Mouse (Mus musculus): ENCODE data around the gene Gm13030. TPM values are rescaled to one million over a fixed set of nuclear protein-coding genes. Genes with fewer than 3 reads are reported as not detected.

Gm13030 gene
- polyA plus RNA-seq, 1 experiment from 2014 or later, result not detected

GRCm38 (mm10) chr4:138852961-138853360, 20.8 kb downstream of the Gm13030 start:
- Histone ChIP-seq H3K4me1 (ENCODE audit: control insufficient read depth, insufficient read depth, low read length) (no peaks in the 10 kb centered on the region), H3K36me3 (replicated peaks; ENCODE audit: control insufficient read depth, insufficient read depth, low read depth, low read length) (no peaks in the 10 kb centered on the region), H3K27ac (replicated peaks; ENCODE audit: low read depth, low read length) (no peak overlapping the region), H3K27me3 (ENCODE audit: control insufficient read depth, insufficient read depth, low read length) (no peaks in the 10 kb centered on the region), H3K9me3 (replicated peaks; ENCODE audit: control insufficient read depth, low read length) (no peaks in the 10 kb centered on the region), H3K9ac (replicated peaks; ENCODE audit: low read length) (no peak overlapping the region), H3K4me3 (ENCODE audit: low read depth, low read length) (no peak overlapping the region), H3K4me2 (ENCODE audit: low read depth, low read length) (no peak overlapping the region)
- DNase-seq (ENCODE audit: low spot score) (no peak), ATAC-seq (replicated peaks; ENCODE audit: insufficient number of reproducible peaks, low FRiP score, low TSS enrichment, low read depth) (no peak)
- 63% methylated on average over 6 of the region's 6 CpGs for WGBS

- 7% methylated on average over 4 of the region's 4 CpGs for WGBS
- Histone ChIP-seq H3K9ac (replicated peaks; ENCODE audit: low read length) (no peak overlapping the region), H3K36me3 (replicated peaks; ENCODE audit: control insufficient read depth, insufficient read depth, low read depth, low read length) (no peaks in the 10 kb centered on the region), H3K27ac (replicated peaks; ENCODE audit: low read depth, low read length) (no peak overlapping the region), H3K4me1 (ENCODE audit: control insufficient read depth, insufficient read depth, low read length) (no peaks in the 10 kb centered on the region), H3K27me3 (ENCODE audit: control insufficient read depth, insufficient read depth, low read length) (no peaks in the 10 kb centered on the region), H3K4me2 (ENCODE audit: low read depth, low read length) (no peak overlapping the region), H3K9me3 (replicated peaks; ENCODE audit: control insufficient read depth, low read length) (no peaks in the 10 kb centered on the region), H3K4me3 (ENCODE audit: low read depth, low read length) (no peak overlapping the region)
- ATAC-seq (replicated peaks; ENCODE audit: insufficient number of reproducible peaks, low FRiP score, low TSS enrichment, low read depth), result no peak
- peak; percentile 78 for DNase-seq (ENCODE audit: low spot score)
Measured at GRCm38 (mm10) chr4:138851463-138851862, 22.3 kb downstream of the Gm13030 start.

- H3K4me2 ChIP-seq (ENCODE audit: low read depth, low read length), result no peak overlapping the region
- H3K27me3 ChIP-seq (ENCODE audit: control insufficient read depth, insufficient read depth, low read length), result no peaks in the 10 kb centered on the region
- H3K9ac ChIP-seq (replicated peaks; ENCODE audit: low read length), result no peak overlapping the region
- no peak overlapping the region for H3K27ac ChIP-seq (replicated peaks; ENCODE audit: low read depth, low read length)
- WGBS, result 84% methylated on average over 7 of the region's 7 CpGs
- H3K9me3 ChIP-seq (replicated peaks; ENCODE audit: control insufficient read depth, low read length), result no peaks in the 10 kb centered on the region
- H3K4me3 ChIP-seq (ENCODE audit: low read depth, low read length), result no peak overlapping the region
- no peaks in the 10 kb centered on the region for H3K36me3 ChIP-seq (replicated peaks; ENCODE audit: control insufficient read depth, insufficient read depth, low read depth, low read length)
- no peaks in the 10 kb centered on the region for H3K4me1 ChIP-seq (ENCODE audit: control insufficient read depth, insufficient read depth, low read length)
- DNase-seq (ENCODE audit: low spot score), result no peak
- ATAC-seq (replicated peaks; ENCODE audit: insufficient number of reproducible peaks, low FRiP score, low TSS enrichment, low read depth), result no peak
Measured at GRCm38 (mm10) chr4:138841386-138841785, 32.4 kb downstream of the Gm13030 start.

- Histone ChIP-seq H3K36me3 (replicated peaks; ENCODE audit: control insufficient read depth, insufficient read depth, low read depth, low read length) (no peaks in the 10 kb centered on the region), H3K4me2 (ENCODE audit: low read depth, low read length) (no peak overlapping the region), H3K4me3 (ENCODE audit: low read depth, low read length) (no peak overlapping the region), H3K9me3 (replicated peaks; ENCODE audit: control insufficient read depth, low read length) (no peaks in the 10 kb centered on the region), H3K27me3 (ENCODE audit: control insufficient read depth, insufficient read depth, low read length) (no peaks in the 10 kb centered on the region), H3K27ac (replicated peaks; ENCODE audit: low read depth, low read length) (no peak overlapping the region), H3K4me1 (ENCODE audit: control insufficient read depth, insufficient read depth, low read length) (no peaks in the 10 kb centered on the region), H3K9ac (replicated peaks; ENCODE audit: low read length) (no peak overlapping the region)
- 85% methylated on average over 8 of the region's 8 CpGs for WGBS
- ATAC-seq (replicated peaks; ENCODE audit: insufficient number of reproducible peaks, low FRiP score, low TSS enrichment, low read depth) (no peak), DNase-seq (ENCODE audit: low spot score) (no peak)
Measured at GRCm38 (mm10) chr4:138840726-138841125, 33.0 kb downstream of the Gm13030 start.

GRCm38 (mm10) chr4:138839806-138840205, 34.0 kb downstream of the Gm13030 start:
- Histone ChIP-seq H3K36me3 (replicated peaks; ENCODE audit: control insufficient read depth, insufficient read depth, low read depth, low read length) (no peaks in the 10 kb centered on the region), H3K9ac (replicated peaks; ENCODE audit: low read length) (no peak overlapping the region), H3K27ac (replicated peaks; ENCODE audit: low read depth, low read length) (no peak overlapping the region), H3K4me1 (ENCODE audit: control insufficient read depth, insufficient read depth, low read length) (no peaks in the 10 kb centered on the region), H3K9me3 (replicated peaks; ENCODE audit: control insufficient read depth, low read length) (no peaks in the 10 kb centered on the region), H3K4me3 (ENCODE audit: low read depth, low read length) (no peak overlapping the region), H3K27me3 (ENCODE audit: control insufficient read depth, insufficient read depth, low read length) (no peaks in the 10 kb centered on the region), H3K4me2 (ENCODE audit: low read depth, low read length) (no peak overlapping the region)
- DNase-seq (ENCODE audit: low spot score) (no peak), ATAC-seq (replicated peaks; ENCODE audit: insufficient number of reproducible peaks, low FRiP score, low TSS enrichment, low read depth) (no peak)
- WGBS, result 86% methylated on average over 6 of the region's 6 CpGs

GRCm38 (mm10) chr4:138827147-138827546, 46.6 kb downstream of the Gm13030 start:
- Histone ChIP-seq H3K4me3 (ENCODE audit: low read depth, low read length) (no peak overlapping the region), H3K4me2 (ENCODE audit: low read depth, low read length) (no peak overlapping the region), H3K9me3 (replicated peaks; ENCODE audit: control insufficient read depth, low read length) (no peaks in the 10 kb centered on the region), H3K4me1 (ENCODE audit: control insufficient read depth, insufficient read depth, low read length) (no peaks in the 10 kb centered on the region), H3K27me3 (ENCODE audit: control insufficient read depth, insufficient read depth, low read length) (no peaks in the 10 kb centered on the region), H3K27ac (replicated peaks; ENCODE audit: low read depth, low read length) (no peak overlapping the region), H3K9ac (replicated peaks; ENCODE audit: low read length) (no peak overlapping the region), H3K36me3 (replicated peaks; ENCODE audit: control insufficient read depth, insufficient read depth, low read depth, low read length) (no peaks in the 10 kb centered on the region)
- 76% methylated on average over 11 of the region's 11 CpGs for WGBS
- no peak for DNase-seq (ENCODE audit: low spot score)
- ATAC-seq (replicated peaks; ENCODE audit: insufficient number of reproducible peaks, low FRiP score, low TSS enrichment, low read depth), result no peak

- Histone ChIP-seq H3K4me1 (ENCODE audit: control insufficient read depth, insufficient read depth, low read length) (no peaks in the 10 kb centered on the region), H3K27ac (replicated peaks; ENCODE audit: low read depth, low read length) (no peak overlapping the region), H3K27me3 (ENCODE audit: control insufficient read depth, insufficient read depth, low read length) (no peaks in the 10 kb centered on the region), H3K9ac (replicated peaks; ENCODE audit: low read length) (no peak overlapping the region), H3K9me3 (replicated peaks; ENCODE audit: control insufficient read depth, low read length) (no peaks in the 10 kb centered on the region), H3K36me3 (replicated peaks; ENCODE audit: control insufficient read depth, insufficient read depth, low read depth, low read length) (no peaks in the 10 kb centered on the region), H3K4me2 (ENCODE audit: low read depth, low read length) (no peak overlapping the region), H3K4me3 (ENCODE audit: low read depth, low read length) (no peak overlapping the region)
- DNase-seq (ENCODE audit: low spot score), result peak; percentile 12
- 64% methylated on average over 18 of the region's 18 CpGs for WGBS
- no peak for ATAC-seq (replicated peaks; ENCODE audit: insufficient number of reproducible peaks, low FRiP score, low TSS enrichment, low read depth)
Measured at GRCm38 (mm10) chr4:138825751-138826567, 47.8 kb downstream of the Gm13030 start.

- no peaks in the 10 kb centered on the region for H3K4me1 ChIP-seq (ENCODE audit: control insufficient read depth, insufficient read depth, low read length)
- WGBS, result 90% methylated on average over 2 of the region's 2 CpGs
- DNase-seq (ENCODE audit: low spot score), result peak; percentile 19
Measured at GRCm38 (mm10) chr4:138824660-138825059, 49.1 kb downstream of the Gm13030 start.

More at GRCm38 (mm10) chr4:138824660-138825059, 49.1 kb downstream of the Gm13030 start:
- H3K4me2 ChIP-seq (ENCODE audit: low read depth, low read length), result no peak overlapping the region
- no peaks in the 10 kb centered on the region for H3K27me3 ChIP-seq (ENCODE audit: control insufficient read depth, insufficient read depth, low read length)
- H3K4me3 ChIP-seq (ENCODE audit: low read depth, low read length), result no peak overlapping the region
- no peak for ATAC-seq (replicated peaks; ENCODE audit: insufficient number of reproducible peaks, low FRiP score, low TSS enrichment, low read depth)
- no peak overlapping the region for H3K9ac ChIP-seq (replicated peaks; ENCODE audit: low read length)
- H3K9me3 ChIP-seq (replicated peaks; ENCODE audit: control insufficient read depth, low read length), result no peaks in the 10 kb centered on the region
- H3K27ac ChIP-seq (replicated peaks; ENCODE audit: low read depth, low read length), result no peak overlapping the region
- no peaks in the 10 kb centered on the region for H3K36me3 ChIP-seq (replicated peaks; ENCODE audit: control insufficient read depth, insufficient read depth, low read depth, low read length)
